Mouse (Mus musculus) CH12.LX (cell line): ENCODE results near the gene 4932438H23Rik. TPM values are rescaled to one million over a fixed set of nuclear protein-coding genes. Genes with fewer than 3 reads are reported as not detected.
A peak's percentile ranks its signal among the peaks of the same experiment; 100 is the strongest.

Experiments
- DNase-seq: peaks from one replicate; pipeline ENCODE4 v3.0.0-alpha.2; 2013; ENCODE audit errors: extremely low read depth
- H3K27ac ChIP-seq: 2 replicates; pipeline ENCODE4 v1.5.1; 2012; ENCODE audit warnings: low read depth, mild to moderate bottlenecking, control low read depth, moderate library complexity; ENCODE audit not compliant: insufficient read depth
- H3K27me3 ChIP-seq: replicated peaks from 2 replicates; pipeline ENCODE3; 2012; ENCODE audit warnings: inconsistent platforms
- H3K36me3 ChIP-seq, 2 experiments: replicated peaks in 1 of 2; 2 replicates each; pipeline versions ENCODE3 to v1.6.1; 2012; ENCODE audit warnings: inconsistent platforms in 1 of 2, low read length in 1 of 2, mild to moderate bottlenecking in 1 of 2, mixed read lengths in 1 of 2, moderate library complexity in 1 of 2; ENCODE audit not compliant: control insufficient read depth in 1 of 2, insufficient read depth in 1 of 2
- H3K4me1 ChIP-seq, 2 experiments: 2 replicates each; pipeline ENCODE4 v1.6.1; 2012; ENCODE audit warnings: inconsistent platforms in 1 of 2, moderate library complexity in 1 of 2; ENCODE audit not compliant: insufficient read depth in 2 of 2, control insufficient read depth in 1 of 2
- H3K4me2 ChIP-seq: 2 replicates; pipeline ENCODE4 v1.6.1; 2012; ENCODE audit warnings: low read depth, mild to moderate bottlenecking, control low read depth; ENCODE audit not compliant: poor library complexity, insufficient read depth, severe bottlenecking
- H3K4me3 ChIP-seq, 3 experiments: fragments of 150-350 bp in 1 of 3; sonication (generic) in 1 of 3; replicated peaks in 1 of 3; 2 replicates each; pipeline versions ENCODE3 to v1.5.1; 2011 to 2012; ENCODE audit warnings: low read depth in 2 of 3, low read length in 2 of 3, mild to moderate bottlenecking in 2 of 3, moderate library complexity in 2 of 3, control low read depth in 1 of 3, improper control_type of control experiment in 1 of 3, inconsistent platforms in 1 of 3, mixed read lengths in 1 of 3; ENCODE audit not compliant: poor library complexity in 1 of 3
- H3K79me2 ChIP-seq: replicated peaks from 2 replicates; pipeline ENCODE4 v1.6.1; 2012; ENCODE audit warnings: mild to moderate bottlenecking, moderate library complexity; ENCODE audit not compliant: control insufficient read depth, poor library complexity, insufficient read depth, severe bottlenecking; ENCODE audit errors: extremely low read depth
- H3K9ac ChIP-seq: 2 replicates; pipeline ENCODE4 v1.6.1; 2012; ENCODE audit warnings: low read depth, mild to moderate bottlenecking, control low read depth, moderate library complexity; ENCODE audit not compliant: insufficient read depth
- H3K9me3 ChIP-seq: replicated peaks from 2 replicates; pipeline ENCODE3; 2012; ENCODE audit warnings: low read length, inconsistent platforms, mixed read lengths
- BHLHE40 ChIP-seq: IDR thresholded peaks from 2 replicates; pipeline ENCODE4 v1.6.1; 2011; ENCODE audit warnings: mild to moderate bottlenecking, low read depth, low read length, improper control_type of control experiment
- CTCF ChIP-seq, 2 experiments: IDR thresholded peaks in 1 of 2; conservative IDR thresholded peaks in 1 of 2; 2 replicates each; pipeline ENCODE4 v1.5.1; 2011 to 2012; ENCODE audit warnings: low read depth in 2 of 2, low read length in 2 of 2, improper control_type of control experiment in 1 of 2, inconsistent platforms in 1 of 2, mild to moderate bottlenecking in 1 of 2, moderate library complexity in 1 of 2
- ELF1 ChIP-seq: IDR thresholded peaks from 2 replicates; pipeline ENCODE4 v1.6.1; 2014; ENCODE audit warnings: low read depth, mild to moderate bottlenecking, inconsistent platforms, low read length, improper control_type of control experiment
- EP300 ChIP-seq: IDR thresholded peaks from 2 replicates; pipeline ENCODE4 v1.6.1; 2011; ENCODE audit warnings: low read length, improper control_type of control experiment
- JUND ChIP-seq: conservative IDR thresholded peaks from 2 replicates; pipeline ENCODE4 v1.6.1; 2011; ENCODE audit warnings: low read depth, low read length, improper control_type of control experiment
- MAZ ChIP-seq: IDR thresholded peaks from 2 replicates; pipeline ENCODE4 v1.6.1; 2012; ENCODE audit warnings: low read depth, mild to moderate bottlenecking, inconsistent platforms, low read length, improper control_type of control experiment, moderate library complexity
- MXI1 ChIP-seq: IDR thresholded peaks from 2 replicates; pipeline ENCODE4 v1.6.1; 2011; ENCODE audit warnings: mild to moderate bottlenecking, low read depth, low read length, improper control_type of control experiment
- MYC ChIP-seq: IDR thresholded peaks from 2 replicates; pipeline ENCODE4 v1.6.1; 2011; ENCODE audit warnings: low read depth, mild to moderate bottlenecking, improper control_type of control experiment, low read length
- NRF1 ChIP-seq: IDR thresholded peaks from 2 replicates; pipeline ENCODE4 v1.6.1; 2014; ENCODE audit warnings: low read depth, mild to moderate bottlenecking, inconsistent platforms, low read length, improper control_type of control experiment, moderate library complexity
- POLR2AphosphoS2 ChIP-seq: IDR thresholded peaks from 2 replicates; pipeline ENCODE4 v1.6.1; 2011; ENCODE audit warnings: low read depth, low read length, improper control_type of control experiment
- SMC3 ChIP-seq: IDR thresholded peaks from 2 replicates; pipeline ENCODE4 v1.6.1; 2011; ENCODE audit warnings: low read depth, low read length, improper control_type of control experiment
- TBP ChIP-seq: conservative IDR thresholded peaks from 2 replicates; pipeline ENCODE4 v1.6.1; 2011; ENCODE audit warnings: low read depth, low read length, improper control_type of control experiment
- USF1 ChIP-seq: IDR thresholded peaks from 2 replicates; pipeline ENCODE4 v1.6.1; 2014; ENCODE audit warnings: low read depth, mild to moderate bottlenecking, inconsistent platforms, low read length, improper control_type of control experiment
- ZNF384 ChIP-seq: IDR thresholded peaks from 2 replicates; pipeline ENCODE4 v1.6.1; 2012; ENCODE audit warnings: low read depth, low read length, improper control_type of control experiment, inconsistent platforms
- dilution Hi-C: fragments of 300-500 bp; cut with MboI; formaldehyde crosslinking; loops from 2 replicates; pipeline ENCODE4 v1.14.3; 2020; ENCODE audit warnings: low sequenced_read_pairs; ENCODE audit not compliant: extremely low pct_unique_long_range_greater_than_20kb, extremely low pct_ligation_motif_present
- in situ Hi-C: fragments of 300-500 bp; cut with MboI; formaldehyde crosslinking; loops from 3 replicates; pipeline ENCODE4 v1.14.3; 2019; ENCODE audit warnings: low sequenced_read_pairs, low pct_ligation_motif_present, low pct_unique_long_range_greater_than_20kb, mixed read lengths
- polyA plus RNA-seq: library from polyadenylated mRNA; unstranded; fragments of >175 nt; gene quantifications from 2 replicates; pipeline ENCODE4 v1.2.1, GENCODE M21; 2012; ENCODE audit warnings: low read depth; ENCODE audit not compliant: insufficient read length
- total RNA-seq, 2 experiments: library from RNA; depleted of rRNA; stranded (reverse); fragments of 300-350 nt in 1 of 2; fragments of >200 nt in 1 of 2; gene quantifications; 2 replicates each; pipeline ENCODE4 v1.2.3; 2012 to 2014

Gene 4932438H23Rik
- total and polyA plus RNA-seq, 3 experiments = not detected

DNA sequence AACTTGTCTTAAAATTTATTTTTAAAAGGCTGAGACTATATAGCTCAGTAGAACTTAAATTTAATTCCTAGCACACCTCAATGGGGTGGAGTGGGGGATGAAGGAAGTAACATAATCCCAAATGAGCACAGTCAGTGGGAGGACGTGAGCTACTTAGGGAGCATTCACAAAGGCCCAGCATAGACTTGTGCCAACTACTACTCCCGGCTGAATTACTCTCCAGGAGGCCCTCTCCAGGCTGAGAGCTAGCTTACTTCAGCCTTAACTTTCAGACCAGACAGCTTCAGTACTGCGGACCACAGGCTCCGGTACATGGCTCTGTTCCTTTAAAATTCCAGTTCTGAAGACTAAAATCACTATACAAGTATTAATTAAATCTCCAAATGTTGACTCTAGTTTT is 68.6 kb downstream of the 4932438H23Rik start:
- no peak overlapping the region for H3K4me3 ChIP-seq
- H3K79me2 ChIP-seq = peaks cover 6% of the 10 kb centered on the region; the same call in 1 of the 2 replicates
- peaks cover 0 to 6% of the 10 kb centered on the region in 2 experiments; a peak in 2 of 4 replicates for H3K4me1 ChIP-seq
- no peak for DNase-seq
- TF ChIP-seq EP300 (no peak), ZNF384 (no peak)
- in situ Hi-C loops (no loop called here), dilution Hi-C loops (no loop called here)
- no peak overlapping the region for H3K27ac ChIP-seq
- no peak overlapping the region for H3K9ac ChIP-seq
- no peak overlapping the region for H3K4me2 ChIP-seq
- peaks cover 2% of the 10 kb centered on the region for H3K9me3 ChIP-seq
- H3K27me3 ChIP-seq = no peaks in the 10 kb centered on the region
- H3K36me3 ChIP-seq = peaks cover 67 to 91% of the 10 kb centered on the region in 2 experiments

DNA sequence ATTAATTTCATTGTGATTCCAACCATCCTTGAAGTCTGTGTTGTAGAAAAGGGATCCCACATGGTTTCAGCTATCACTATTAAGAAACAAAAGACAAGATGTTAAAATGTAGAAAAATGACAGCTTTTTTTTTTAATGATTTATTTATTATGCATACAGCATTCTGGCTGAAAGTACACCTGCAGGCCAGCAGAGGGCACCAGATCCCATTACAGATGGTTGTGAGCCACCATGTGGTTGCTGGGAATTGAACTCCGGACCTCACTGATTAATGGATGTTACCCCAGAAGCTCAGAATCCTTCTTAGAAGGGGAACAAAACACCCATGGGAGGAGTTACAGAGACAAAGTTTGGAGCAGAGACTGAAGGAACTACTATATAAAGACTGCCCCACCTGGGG is 71.5 kb downstream of the 4932438H23Rik start:
- in situ Hi-C loops = no loop called here
- H3K27me3 ChIP-seq = no peaks in the 10 kb centered on the region

DNA sequence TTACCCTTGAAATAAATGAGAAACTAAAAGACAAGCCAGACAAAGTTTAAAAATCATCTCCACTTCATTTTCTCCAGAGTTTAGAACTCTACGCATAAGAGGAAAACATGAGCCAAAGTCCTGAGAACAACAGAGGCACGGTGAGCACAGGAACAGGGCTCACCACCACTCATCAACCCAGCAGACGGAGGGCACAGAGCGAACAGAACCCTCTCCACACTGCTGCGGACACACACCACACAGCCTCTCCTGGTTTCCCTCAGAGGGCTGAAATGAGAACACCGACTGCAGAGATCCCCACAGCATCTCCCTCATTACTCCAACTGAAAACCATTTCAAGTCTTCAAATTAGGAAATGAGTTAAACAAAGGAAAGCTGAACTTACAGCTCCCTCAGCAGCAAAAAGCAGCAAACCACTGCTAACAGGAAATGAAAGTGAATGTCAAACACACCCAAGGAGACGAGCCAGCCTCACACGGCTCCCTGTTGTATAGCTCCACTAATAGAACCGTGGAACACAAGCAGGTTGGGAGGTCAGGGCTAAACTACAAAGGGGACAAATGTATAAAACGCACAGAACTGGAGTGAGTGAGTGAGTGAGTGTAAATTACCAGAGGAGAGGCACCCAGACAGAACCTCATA is 74.0 kb downstream of the 4932438H23Rik start:
- H3K4me2 ChIP-seq = no peak overlapping the region
- H3K27ac ChIP-seq = 0 out of 2 replicates have a peak overlapping the region, but pooled peaks have one; percentile 4
- no peak overlapping the region for H3K4me3 ChIP-seq
- in situ Hi-C loops (no loop called here), dilution Hi-C loops (no loop called here)
- TF ChIP-seq BHLHE40 = no peak
- TF ChIP-seq USF1 = no peak
- no peak for TF ChIP-seq TBP
- TF ChIP-seq JUND = no peak
- TF ChIP-seq ELF1 = no peak
- TF ChIP-seq MXI1 = no peak
- no peak for TF ChIP-seq POLR2AphosphoS2
- no peak for TF ChIP-seq NRF1
- no peak for TF ChIP-seq MAZ
- H3K9me3 ChIP-seq = peaks cover 2% of the 10 kb centered on the region
- H3K27me3 ChIP-seq = no peaks in the 10 kb centered on the region
- no peaks in the 10 kb centered on the region; the same call in 1 of the 2 replicates for H3K79me2 ChIP-seq
- H3K4me1 ChIP-seq = peaks cover 0 to 9% of the 10 kb centered on the region in 2 experiments; a peak in 2 of 4 replicates
- H3K9ac ChIP-seq = no peak overlapping the region
- DNase-seq = no peak
- peaks cover 67 to 91% of the 10 kb centered on the region in 2 experiments for H3K36me3 ChIP-seq

More for the DNA sequence above, 71.5 kb downstream of the 4932438H23Rik start:
- no peak overlapping the region for H3K4me2 ChIP-seq
- no peak overlapping the region for H3K9ac ChIP-seq
- H3K4me1 ChIP-seq = peaks cover 0 to 9% of the 10 kb centered on the region in 2 experiments; a peak in 2 of 4 replicates
- dilution Hi-C loops = no loop called here
- no peak overlapping the region for H3K4me3 ChIP-seq
- 0 out of 2 replicates have a peak, but pooled peaks have one; percentile 30 for TF ChIP-seq MYC
- TF ChIP-seq CTCF (conservative IDR thresholded peaks at IDR 0.05 in 1 of 2, IDR thresholded peaks at IDR 0.05 in 1 of 2; ENCODE audit: low read depth in 2 of 2, low read length in 2 of 2) = peak; percentile 64 to 70
- TF ChIP-seq SMC3 = peak; percentile 33
- TF ChIP-seq EP300 = no peak
- TF ChIP-seq ZNF384 = peak; percentile 31; the same call in 1 of the 2 replicates
- no peak overlapping the region for H3K27ac ChIP-seq
- DNase-seq = peak; percentile 52
- H3K79me2 ChIP-seq = no peaks in the 10 kb centered on the region; the same call in 1 of the 2 replicates
- peaks cover 73 to 94% of the 10 kb centered on the region in 2 experiments for H3K36me3 ChIP-seq
- H3K9me3 ChIP-seq = peaks cover 2% of the 10 kb centered on the region
